Mouse (Mus musculus) heart, postnatal 36 days (tissue): ENCODE data around the gene Rassf1. TPM values are rescaled to one million over a fixed set of nuclear protein-coding genes. Genes with fewer than 3 reads are reported as not detected.

Experiments
- DNase-seq, 2 experiments: peaks; one replicate each; pipeline ENCODE4 v3.0.0; 2021 to 2022
- intact Hi-C: fragments of 180-260 bp; cut with DNase I; formaldehyde crosslinking; loops from one replicate; pipeline ENCODE4 v1.15.1; 2025
- total RNA-seq, 2 experiments: library from RNA; stranded (reverse); gene quantifications; 2 replicates each; pipeline ENCODE4 v1.2.3; 2021

Rassf1 gene
- total RNA-seq, 2 experiments from 2014 or later, result 16.5 to 17.3 TPM

DNA sequence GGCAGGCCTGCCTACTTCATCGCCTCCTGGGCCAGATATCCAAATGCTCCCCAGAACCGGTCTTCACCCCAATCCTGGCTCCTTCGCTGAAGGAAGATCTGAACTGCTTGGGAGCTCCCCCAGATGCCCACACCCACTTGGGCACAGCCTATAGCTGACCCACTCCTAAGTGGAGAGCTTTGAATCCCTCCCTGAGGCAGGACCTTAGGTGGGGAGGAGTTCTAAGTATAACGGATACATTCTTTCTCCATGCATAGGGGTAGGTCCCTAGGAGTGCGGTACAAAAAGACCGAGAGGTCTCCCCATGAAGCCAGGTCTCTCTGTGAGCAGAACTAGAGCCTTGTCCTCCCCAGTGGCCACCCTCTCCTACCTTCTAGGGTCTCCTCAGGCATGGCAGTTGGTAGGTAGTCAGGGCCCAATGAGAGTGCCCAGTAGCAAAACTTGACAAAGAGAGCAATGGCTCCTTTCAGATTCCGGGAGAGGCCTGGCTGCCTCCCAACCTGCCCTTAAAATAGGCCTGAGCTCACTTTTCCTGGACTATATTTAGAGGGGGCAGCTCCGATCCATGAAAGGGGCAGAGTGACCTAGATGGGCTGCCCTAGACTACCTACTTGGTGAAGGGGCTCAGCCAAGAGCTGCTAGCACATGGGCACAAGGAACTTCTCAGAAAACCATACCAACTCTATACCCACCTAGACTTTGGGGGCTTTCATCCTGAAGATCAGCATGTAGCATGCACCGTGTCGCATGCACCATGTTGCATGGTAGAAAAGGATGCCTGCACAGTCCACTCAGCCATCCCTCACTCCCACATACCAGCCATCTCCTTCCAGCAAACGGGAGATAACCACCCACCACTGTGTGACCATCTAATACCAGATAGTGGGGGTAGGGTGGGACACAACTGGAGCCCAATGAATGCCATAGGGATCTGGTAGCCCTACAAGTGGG, 45.5 kb downstream of the Rassf1 start:
- DNase-seq, result peak; percentile 71 to 76
- intact Hi-C loops, result no loop called here

DNA sequence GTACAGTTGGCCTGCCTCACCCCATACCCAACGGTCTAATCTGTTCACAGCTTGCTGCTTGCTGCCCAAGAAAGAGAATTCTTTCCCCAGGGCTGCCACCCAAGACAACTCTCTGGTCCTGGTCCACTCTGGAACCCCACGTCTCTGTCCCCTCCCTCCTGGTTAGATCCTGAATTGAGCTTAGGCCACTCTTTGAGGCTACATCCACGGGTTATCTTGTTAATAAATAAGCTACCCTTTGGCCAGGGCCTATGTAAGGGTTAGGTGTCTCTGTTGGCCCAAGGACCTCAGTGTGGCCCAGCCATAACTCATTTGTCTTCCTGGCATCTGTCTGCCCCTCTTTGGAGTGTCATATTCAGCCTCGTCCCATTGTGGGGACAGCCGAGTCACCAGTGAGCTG, 47.0 kb downstream of the Rassf1 start:
- intact Hi-C loops, result no loop called here
- no peak for DNase-seq

DNA sequence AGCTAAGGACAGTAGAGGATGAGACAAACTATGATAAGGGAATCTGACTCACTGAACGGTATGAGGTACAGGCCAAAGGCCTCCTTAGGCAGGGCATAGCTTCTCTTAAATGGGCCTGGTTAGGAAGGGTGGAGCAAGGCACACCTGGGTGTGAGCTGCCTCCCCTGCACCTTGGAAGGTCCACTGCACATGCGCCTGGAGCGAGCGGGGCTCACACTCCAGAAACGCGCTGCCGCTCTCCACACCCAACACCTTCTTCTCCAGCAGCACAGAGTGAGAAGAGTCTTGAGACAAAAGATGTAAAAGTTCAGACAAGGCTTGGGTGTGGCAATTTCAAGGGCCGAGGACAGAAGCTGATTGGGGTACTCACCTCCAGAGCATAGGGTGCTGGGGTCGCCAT, 48.1 kb downstream of the Rassf1 start:
- intact Hi-C loops, result no loop called here
- no peak for DNase-seq

DNA sequence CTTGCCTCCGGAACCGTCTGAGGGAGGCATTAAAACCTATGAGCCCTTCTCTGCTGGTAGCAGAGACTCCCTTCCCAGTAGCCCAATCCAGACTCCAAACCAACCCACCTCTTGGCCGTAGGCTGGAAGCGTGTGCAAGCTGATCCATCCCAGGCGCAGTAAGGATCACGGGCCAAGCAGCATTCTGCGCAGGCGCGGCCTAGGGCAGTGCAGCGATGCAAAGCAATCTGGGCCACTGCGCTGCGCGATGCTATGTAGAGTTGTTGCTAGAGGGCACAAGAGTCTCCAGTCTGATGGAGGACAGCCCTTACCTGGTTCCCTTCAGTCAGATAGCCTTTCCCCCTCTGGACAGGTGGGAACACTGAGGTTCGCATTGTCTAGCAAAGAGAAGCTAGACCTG, 48.5 kb downstream of the Rassf1 start:
- no peak for DNase-seq
- intact Hi-C loops, result loop anchor here (5.0 kb wide), 1 partner anchor 137 kb away; no protein-coding TSS in a partner anchor

DNA sequence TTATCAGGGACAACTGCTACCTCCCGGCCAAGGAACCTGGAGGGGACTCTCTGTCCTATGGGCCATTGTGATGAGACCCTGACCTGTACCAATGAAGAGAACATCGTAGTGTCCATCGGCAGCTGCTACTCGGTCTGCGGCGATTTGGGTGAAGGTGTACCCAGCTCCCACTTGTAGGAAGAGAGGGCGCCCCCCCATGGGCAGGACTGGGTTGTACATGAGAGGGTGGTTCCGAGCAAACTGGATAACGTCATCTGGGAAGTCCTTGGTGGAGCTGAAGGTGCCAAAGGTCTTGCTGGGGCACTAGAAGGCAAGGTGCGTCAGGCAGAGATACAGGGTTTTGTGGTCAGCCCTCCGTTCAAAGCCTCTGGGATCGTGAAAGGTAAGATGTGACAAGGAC, 49.4 kb downstream of the Rassf1 start:
- DNase-seq, result no peak
- intact Hi-C loops, result loop anchor here (5.0 kb wide), 1 partner anchor 137 kb away; no protein-coding TSS in a partner anchor

DNA sequence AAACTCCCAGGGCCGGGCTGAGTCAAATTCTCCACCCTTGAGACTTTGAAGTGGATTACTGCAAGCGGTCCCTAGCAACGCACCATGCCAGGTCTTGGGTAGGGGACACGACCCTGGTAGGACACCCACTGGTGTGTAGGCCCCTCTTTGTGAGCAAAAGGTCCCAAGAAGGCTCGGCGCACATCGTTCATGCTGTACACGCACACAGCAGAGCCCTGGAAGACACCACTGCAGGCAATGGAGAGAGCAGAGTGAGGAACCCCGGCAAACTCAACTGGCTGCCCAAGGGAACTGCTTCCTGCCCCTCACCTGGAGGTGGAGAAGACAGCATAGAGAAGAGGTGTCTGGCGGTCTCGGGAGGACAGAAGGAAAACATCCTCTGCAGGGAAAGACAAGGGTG, 49.9 kb downstream of the Rassf1 start:
- no peak for DNase-seq
- intact Hi-C loops, result loop anchor here (5.0 kb wide), 1 partner anchor 136 kb away; no protein-coding TSS in a partner anchor

DNA sequence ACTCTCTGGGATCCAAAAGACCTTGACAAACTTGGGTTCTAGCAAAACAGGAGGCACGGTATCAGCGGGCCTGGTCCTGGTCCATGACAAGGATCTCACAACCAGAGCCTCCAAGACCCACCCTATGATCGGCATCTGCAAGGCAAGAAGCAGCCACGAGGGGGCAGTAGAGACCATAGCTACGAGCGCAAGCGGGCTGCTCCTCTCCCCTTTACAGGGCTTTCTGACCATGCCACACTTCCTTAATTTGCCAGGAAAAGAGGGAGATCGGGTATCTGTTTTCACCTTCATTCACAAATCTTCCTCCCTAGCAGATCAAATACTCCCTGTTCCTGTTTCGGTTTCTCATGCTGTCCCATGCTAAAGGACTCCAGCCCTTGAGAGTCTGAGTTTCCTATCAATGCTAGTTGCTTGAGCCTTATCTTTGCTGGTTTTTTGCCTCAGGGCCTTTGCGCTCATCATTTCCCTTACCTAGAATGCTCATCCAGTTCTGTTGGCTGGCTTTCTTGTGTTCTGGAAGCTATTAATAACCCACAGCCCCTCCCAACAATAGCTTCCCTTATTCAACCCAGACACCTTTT, 50.8 kb downstream of the Rassf1 start:
- intact Hi-C loops, result loop anchor here (1.0 to 5.0 kb wide), 2 partner anchors 42 to 135 kb away; no protein-coding TSS in a partner anchor

DNA sequence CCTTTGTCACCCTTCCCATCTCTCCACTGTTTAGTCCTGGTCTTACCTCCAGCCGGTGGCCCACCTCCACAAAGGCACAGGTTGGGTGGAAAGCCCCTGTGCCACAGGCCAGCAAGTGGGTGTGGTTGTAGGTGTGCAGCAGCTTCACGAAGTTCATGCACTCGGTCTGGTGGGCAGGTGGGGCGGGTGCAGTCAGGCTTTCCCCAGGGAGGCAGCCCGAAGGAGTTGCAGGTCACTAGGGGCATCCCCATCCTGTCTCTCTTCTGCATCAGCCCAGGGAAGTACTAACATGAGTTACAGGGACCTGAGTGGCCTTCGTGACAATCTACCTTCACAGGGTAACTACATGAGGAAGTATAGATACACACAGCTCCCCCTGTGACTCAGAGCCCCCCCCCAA, 51.9 kb downstream of the Rassf1 start:
- no peak for DNase-seq
- intact Hi-C loops, result loop anchor here (1.0 to 5.0 kb wide), 2 partner anchors 72 to 134 kb away; no protein-coding TSS in a partner anchor

More for the DNA sequence above, 50.8 kb downstream of the Rassf1 start:
- peak; percentile 95 to 98 for DNase-seq

DNA sequence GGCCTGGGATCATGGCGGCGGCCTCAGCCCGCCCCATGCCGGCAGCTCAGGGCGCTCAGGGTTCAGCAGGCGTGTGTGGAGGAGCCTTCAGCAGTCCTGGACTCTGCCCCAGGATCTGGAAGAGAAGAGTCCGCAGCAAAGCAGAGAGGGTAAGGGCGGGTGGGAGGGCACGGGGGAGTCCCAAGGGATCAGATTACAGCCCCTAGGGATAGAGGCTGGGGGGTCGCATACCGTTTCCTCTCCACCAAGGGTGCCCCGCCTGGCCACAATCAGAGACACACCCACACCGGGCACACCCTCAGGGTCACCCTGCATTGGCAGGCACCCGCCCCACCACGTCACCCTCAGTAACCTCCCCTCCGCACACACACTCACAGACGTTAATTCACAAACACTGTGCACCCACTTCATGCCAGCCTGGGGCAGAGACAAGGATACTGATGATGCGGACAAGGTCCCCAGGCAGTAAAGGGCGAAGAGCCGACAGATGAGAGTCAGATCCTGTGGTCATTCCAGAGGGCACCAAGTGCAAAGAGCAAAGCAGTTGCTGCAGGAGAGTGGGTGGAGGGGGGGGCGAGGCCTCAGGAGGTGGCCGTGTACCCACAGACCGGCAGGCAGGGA, 53.8 kb downstream of the Rassf1 start:
- intact Hi-C loops, result no loop called here
- DNase-seq, result no peak

DNA sequence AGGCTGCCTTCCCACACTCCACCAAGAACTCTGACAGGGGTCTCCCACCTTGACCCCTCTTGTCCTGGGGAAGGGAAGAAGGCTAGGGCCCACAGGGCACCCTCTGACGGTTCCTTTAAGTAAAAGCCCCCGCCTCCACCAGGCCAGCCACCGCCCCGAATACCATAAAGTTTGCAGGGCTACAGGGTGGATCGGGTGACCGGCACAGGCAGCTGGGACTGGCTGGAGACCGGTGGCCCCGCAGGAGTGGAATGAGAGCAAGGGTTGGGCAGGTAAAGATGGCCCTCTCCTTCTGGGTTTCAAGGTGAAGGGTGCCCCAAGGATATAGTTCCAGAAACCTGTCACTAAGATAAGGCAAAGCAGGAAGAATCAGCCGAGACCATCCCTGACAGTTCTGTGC, 55.2 kb downstream of the Rassf1 start:
- no peak for DNase-seq
- intact Hi-C loops, result no loop called here

DNA sequence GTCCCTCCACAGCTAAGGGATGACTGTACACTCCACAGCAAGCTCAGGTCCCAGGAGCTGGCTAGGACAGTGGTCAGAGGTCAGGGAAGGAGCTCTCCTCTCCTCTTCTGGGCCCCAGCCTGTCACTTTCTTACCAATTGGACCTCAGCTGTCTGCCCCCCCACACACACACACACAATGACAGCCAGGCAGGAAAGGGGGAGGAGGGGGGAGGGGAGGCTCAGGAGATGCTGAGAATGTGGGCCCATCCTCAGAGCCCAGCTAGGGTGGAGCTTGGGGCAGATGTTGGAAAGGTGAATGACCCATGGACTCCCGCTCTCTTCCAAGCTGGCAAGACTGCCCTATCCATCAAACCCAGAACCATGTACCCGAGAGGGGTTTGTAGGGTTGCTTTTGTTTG, 55.7 kb downstream of the Rassf1 start:
- DNase-seq, result no peak
- intact Hi-C loops, result no loop called here

DNA sequence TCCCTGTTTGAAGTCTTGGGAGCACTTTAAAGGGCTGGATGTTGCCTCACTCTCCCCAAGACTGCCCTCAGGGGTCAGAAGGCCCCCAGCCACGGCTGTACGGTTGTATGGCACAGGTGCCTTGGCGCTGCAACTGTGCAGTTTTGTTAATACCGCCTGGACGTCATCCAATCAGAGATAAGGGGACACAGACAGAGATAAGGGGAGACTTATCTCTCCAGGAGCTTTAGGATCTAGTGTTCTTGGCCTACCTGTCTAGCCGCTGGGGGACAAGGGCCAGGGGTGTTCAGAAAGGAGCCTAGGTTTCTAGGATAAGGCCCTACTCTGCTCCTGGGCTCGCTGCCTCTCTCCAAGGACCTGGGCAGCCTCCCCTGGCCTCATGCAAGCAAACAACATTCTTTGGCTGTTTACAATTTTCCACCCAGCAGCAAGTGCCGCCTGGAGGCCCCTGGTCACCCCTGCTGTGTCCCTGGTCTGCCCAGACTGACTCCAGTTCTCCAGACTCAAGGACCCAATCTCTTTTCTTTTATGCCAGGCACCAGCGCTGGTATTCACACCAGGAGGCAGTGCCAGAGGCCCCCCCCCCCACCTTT, 56.4 kb downstream of the Rassf1 start:
- DNase-seq, result no peak
- intact Hi-C loops, result no loop called here

DNA sequence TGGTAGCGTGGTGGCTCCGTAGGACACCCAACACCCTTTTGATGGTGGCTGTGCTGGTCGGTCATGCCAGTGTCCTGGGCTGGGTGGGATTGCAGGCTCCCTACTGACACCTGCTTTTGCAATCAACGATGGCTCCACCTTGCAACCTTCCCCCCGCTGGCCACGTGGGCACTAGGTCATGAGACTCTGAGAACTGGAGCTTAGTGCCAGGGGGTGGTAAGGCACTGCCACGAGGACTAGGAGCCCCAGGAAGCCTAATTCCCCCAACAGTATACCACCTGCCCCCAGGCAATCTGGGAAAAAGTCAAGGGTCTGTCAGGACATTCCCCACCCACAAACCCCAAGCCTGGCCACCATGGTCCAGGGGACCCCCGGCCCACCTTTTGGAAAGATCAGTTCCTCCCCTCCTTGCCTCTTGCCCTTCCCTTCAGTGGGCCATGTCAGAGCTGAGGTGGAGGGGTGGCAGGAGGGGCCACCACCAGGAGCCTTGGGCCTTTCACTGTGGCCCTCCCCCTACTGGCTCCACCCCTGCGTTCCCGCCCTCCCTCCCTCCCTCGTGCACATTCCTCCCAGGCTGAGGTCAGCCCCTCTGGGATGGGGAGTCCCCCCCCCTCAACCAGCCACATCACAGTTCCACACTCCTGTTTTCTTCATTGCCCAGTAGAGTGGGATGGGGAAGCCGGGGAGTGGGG, 57.5 kb downstream of the Rassf1 start, which contains the start of gene Sema3b:
TSS of gene Sema3b (minus strand) at position 489 of the 692 bp plus-strand sequence.
- DNase-seq, result no peak
- intact Hi-C loops, result no loop called here

DNA sequence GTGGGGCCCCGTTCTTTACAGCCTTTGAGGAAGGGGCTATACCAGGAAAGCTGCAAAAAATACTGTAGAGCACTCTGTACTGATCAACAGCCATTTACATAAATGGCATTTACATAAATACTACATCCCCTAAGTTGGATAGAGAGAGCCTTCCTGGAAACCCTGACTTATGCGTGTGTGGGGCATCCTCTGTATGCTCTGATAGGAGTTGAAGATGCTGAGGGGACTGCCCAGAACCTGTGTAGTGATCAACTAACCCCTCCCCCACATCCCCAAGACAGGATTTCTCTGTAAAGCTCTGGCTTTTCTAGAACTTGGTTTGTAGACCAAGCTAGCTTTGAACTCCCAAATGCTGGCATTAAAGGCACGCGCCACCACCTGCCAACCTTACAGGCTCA, 58.1 kb downstream of the Rassf1 start:
- intact Hi-C loops, result no loop called here
- DNase-seq, result no peak

DNA sequence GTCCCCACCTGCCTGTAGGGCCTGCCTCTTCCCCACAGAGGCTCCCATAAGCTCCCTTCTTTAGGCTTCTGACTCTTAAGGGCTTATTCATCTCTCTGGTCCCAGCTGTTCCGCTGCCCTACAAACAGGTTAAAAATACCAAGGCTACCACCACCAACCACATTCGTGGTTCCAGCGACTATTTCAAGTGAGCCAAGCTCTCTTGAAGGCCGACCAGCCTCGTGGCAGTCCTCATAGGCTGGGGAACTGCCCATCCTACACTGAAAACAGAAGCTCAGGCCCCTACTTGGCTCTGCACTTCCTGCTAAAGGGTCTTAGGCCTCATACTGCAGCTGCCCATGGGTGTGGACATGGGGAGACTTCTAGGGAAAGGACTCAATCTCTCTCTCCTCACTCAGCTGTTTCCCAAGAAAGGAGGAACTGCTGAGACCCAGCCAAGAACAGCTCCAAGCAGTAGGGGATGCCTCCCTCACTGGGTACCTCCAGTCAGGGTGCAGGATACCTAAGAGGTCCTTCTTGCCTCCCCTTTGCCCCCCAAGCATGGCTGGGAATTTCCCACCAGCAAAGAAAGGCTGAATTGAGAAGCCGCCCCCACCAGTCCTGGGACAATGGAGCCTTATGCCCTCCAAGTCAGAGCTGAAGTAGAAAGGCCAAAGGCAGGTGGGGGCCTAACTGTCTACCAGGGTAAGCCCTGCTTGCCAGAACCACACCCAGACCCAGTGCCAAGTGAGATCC, 60.3 kb downstream of the Rassf1 start:
- DNase-seq, result peak in 1 of 2 experiments; percentile 58
- intact Hi-C loops, result loop anchor here (2.0 kb wide), 1 partner anchor 21 kb away; no protein-coding TSS in a partner anchor
